Mouse (Mus musculus) C2C12 (cell line): ENCODE data around the gene Mgat4b. TPM values are rescaled to one million over a fixed set of nuclear protein-coding genes. Genes with fewer than 3 reads are reported as not detected.

ENCODE experiments used
- H3K27me3 ChIP-seq: one replicate; pipeline ENCODE4 v1.6.1; 2011; ENCODE audit not compliant: control insufficient read depth, insufficient read depth, insufficient read length
- H3K36me3 ChIP-seq: one replicate; pipeline ENCODE4 v1.6.1; 2011; ENCODE audit not compliant: control insufficient read depth, insufficient read depth
- H3K4me3 ChIP-seq: one replicate; pipeline ENCODE4 v1.5.1; 2011; ENCODE audit warnings: mild to moderate bottlenecking, control low read depth; ENCODE audit not compliant: poor library complexity, insufficient read depth, severe bottlenecking
- H3K79me2 ChIP-seq: one replicate; pipeline ENCODE4 v1.6.1; 2011; ENCODE audit not compliant: control insufficient read depth, insufficient read depth
- H3K79me3 ChIP-seq: one replicate; pipeline ENCODE4 v1.6.1; 2011; ENCODE audit warnings: low read depth, control low read depth
- H3ac ChIP-seq: one replicate; pipeline ENCODE3; 2011; ENCODE audit warnings: low read depth; ENCODE audit not compliant: control insufficient read depth, insufficient read length
- CEBPB ChIP-seq: IDR thresholded peaks from one replicate; pipeline ENCODE4 v1.6.1; 2011; ENCODE audit warnings: low read depth, mild to moderate bottlenecking, control low read depth, moderate library complexity
- CTCF ChIP-seq: IDR thresholded peaks from one replicate; pipeline ENCODE4 v1.5.1; 2011; ENCODE audit not compliant: control insufficient read depth, insufficient read depth, insufficient read length
- FOSL1 ChIP-seq: IDR thresholded peaks from one replicate; pipeline ENCODE4 v1.8.0; 2011; ENCODE audit warnings: mild to moderate bottlenecking, low read length; ENCODE audit not compliant: poor library complexity, insufficient read depth, severe bottlenecking
- MAX ChIP-seq: IDR thresholded peaks from one replicate; pipeline ENCODE4 v1.6.1; 2011; ENCODE audit warnings: mild to moderate bottlenecking, control low read depth
- MYOD1 ChIP-seq: IDR thresholded peaks from one replicate; pipeline ENCODE4 v1.6.1; 2011; ENCODE audit warnings: low read depth; ENCODE audit not compliant: control insufficient read depth, insufficient read length
- MYOG ChIP-seq: IDR thresholded peaks from one replicate; pipeline ENCODE4 v1.6.1; 2011; ENCODE audit not compliant: control insufficient read depth, insufficient read length; ENCODE audit errors: extremely low read depth
- USF1 ChIP-seq: IDR thresholded peaks from one replicate; pipeline ENCODE4 v1.6.1; 2011; ENCODE audit warnings: low read depth, mild to moderate bottlenecking, control low read depth, moderate library complexity
- polyA plus RNA-seq: library from polyadenylated mRNA; unstranded; fragments of >200 nt; fragmentation: generic; extraction: Trizol; gene quantifications from one replicate; pipeline ENCODE4 v1.2.1, GENCODE M21; 2012; ENCODE audit warnings: missing spikeins

The Mgat4b gene
- polyA plus RNA-seq, 1 experiment = 139 TPM

DNA sequence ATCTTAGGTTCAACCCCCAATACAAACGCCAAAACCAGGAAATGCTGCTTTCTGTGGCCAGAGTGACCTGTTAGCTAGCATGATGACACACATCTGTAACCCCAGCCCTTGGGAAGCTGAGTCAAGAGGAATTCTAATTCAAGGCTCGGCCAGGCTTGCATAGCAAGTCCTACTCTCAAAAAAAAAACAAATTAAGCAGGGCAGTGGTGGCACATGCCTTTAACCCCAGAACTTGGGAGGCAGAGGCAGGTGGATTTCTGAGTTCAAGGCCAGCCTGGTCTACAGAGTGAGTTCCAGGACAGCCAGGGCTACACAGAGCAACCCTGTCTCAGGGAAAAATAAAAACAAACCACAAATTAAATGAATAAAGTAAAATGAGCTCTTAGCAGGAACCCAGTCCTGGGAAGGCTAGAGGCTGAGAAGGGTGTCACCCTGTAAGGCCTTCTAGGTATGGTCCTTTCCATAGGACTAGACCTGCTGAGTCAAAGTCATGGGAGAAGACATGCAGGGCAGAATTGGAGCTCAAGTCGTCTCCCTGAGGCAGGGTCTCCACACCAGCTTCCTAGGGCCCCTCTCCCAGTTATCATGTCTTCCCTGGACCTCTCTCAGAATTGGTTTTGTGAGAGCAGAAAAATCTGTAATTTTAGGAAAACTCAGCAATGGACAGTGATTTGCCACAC lies 1.5 kb downstream of the Mgat4b start:
- Histone ChIP-seq H3K79me3 (peaks cover 31% of the 10 kb centered on the region), H3K27me3 (no peaks in the 10 kb centered on the region), H3K4me3 (no peak overlapping the region), H3ac (peak overlapping the region; percentile 22), H3K36me3 (peaks cover 21% of the 10 kb centered on the region), H3K79me2 (peaks cover 47% of the 10 kb centered on the region)
- TF ChIP-seq MYOG = no peak
- no peak for TF ChIP-seq CTCF
- TF ChIP-seq MAX = peak; percentile 46
- no peak for TF ChIP-seq MYOD1
- TF ChIP-seq FOSL1 = no peak
- no peak for TF ChIP-seq USF1
- peak; percentile 76 for TF ChIP-seq CEBPB

DNA sequence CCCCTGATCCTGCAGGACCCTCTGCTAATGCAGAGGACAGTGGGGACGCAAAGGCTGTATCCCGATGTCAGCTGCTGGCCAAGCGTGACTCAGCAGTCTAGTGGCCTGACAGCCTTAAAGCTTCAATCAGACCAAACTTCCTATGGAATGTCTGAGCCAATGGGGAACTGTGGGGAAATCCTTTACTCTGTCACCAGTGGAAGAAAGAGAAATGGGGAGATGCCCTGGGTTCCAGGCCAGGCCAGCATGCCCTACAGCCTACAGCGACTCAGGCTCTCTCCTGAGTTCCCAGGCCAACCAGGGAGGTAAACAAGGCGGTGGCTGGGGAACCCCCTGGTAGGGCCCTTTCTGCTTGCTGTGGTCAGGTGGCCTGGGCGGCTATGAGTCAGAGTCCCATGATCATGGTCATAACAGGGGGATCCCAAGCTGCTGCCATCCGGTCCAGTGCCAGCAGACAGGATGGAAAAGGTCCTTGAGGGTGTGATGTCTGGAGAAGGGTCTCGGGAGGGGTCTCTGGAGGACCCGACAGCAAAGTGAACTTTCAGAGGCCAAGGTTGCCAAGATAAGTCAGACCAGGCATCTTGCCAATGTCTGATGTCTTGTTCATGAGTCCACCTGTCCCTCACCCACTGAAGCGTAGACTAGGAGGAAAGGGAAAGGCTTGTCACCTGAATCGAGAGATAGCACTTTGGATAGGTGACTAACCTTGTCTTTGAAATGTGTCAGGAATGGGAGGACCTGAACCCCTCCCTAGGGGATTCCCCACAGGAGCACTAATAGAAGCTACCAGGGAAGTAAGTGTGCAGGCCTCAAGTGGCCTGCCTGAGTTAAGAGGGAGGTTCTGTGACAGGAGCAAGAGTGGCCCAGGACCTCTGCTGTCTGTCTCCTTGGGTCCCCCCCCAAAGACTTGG lies 2.4 kb downstream of the Mgat4b start:
- peaks cover 12% of the 10 kb centered on the region for H3K36me3 ChIP-seq
- TF ChIP-seq MAX (peak; percentile 71), CTCF (no peak), FOSL1 (peak; percentile 32), CEBPB (peak; percentile 10), MYOD1 (peak; percentile 54), USF1 (peak; percentile 90)
- H3K79me3 ChIP-seq = peaks cover 22% of the 10 kb centered on the region
- H3K4me3 ChIP-seq = no peak overlapping the region
- H3ac ChIP-seq = peak overlapping the region; percentile 22
- H3K79me2 ChIP-seq = peaks cover 38% of the 10 kb centered on the region
- no peaks in the 10 kb centered on the region for H3K27me3 ChIP-seq

DNA sequence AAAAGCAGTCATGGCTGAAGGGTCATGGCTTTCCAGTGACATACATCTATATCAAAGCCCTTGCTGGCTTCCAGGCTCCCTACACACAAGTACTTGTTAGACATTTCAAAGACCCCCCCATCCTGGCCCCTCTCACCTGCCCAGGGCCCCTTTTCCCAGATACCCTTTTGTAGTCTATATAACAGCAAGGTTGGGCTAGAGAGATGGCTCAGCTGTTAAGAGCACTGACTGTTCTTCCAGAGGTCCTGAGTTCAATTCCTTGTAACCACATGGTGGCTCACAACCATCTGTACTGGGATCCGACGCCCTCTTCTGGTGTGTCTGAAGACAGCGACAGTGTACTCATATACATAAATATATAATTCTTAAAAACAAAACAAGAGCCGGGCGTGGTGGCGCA lies 3.9 kb downstream of the Mgat4b start:
- Histone ChIP-seq H3K27me3 (no peaks in the 10 kb centered on the region), H3K4me3 (no peak overlapping the region), H3K79me3 (peaks cover 7% of the 10 kb centered on the region), H3K79me2 (peaks cover 23% of the 10 kb centered on the region), H3K36me3 (no peaks in the 10 kb centered on the region), H3ac (no peak overlapping the region)
- TF ChIP-seq MYOG = no peak
- TF ChIP-seq USF1 = no peak
- no peak for TF ChIP-seq MYOD1
- no peak for TF ChIP-seq MAX
- TF ChIP-seq CTCF = no peak
- TF ChIP-seq FOSL1 = no peak
- TF ChIP-seq CEBPB = no peak

DNA sequence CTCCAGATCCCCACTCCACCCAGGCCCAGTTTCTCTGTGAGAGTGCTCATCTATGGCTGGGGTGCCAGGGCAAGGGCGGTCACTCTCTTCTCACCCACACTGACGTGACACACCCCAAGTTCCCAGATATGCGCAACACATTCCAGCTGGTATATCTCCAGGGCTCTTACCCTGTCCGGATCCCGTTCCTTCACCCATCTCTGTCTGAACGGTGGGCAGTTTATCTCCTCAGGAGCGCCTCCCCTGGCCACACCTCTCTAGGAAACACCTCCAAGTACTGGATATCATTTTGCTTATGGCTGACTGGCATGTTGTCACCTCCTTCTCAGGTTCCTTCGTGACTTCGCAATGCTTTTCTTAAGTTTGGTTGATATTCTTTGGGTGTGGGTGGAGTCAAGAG lies 4.9 kb downstream of the Mgat4b start:
- TF ChIP-seq CEBPB = no peak
- no peak for TF ChIP-seq MYOG
- TF ChIP-seq MAX = no peak
- H3ac ChIP-seq = no peak overlapping the region
- no peak overlapping the region for H3K4me3 ChIP-seq
- no peaks in the 10 kb centered on the region for H3K79me3 ChIP-seq
- H3K79me2 ChIP-seq = peaks cover 13% of the 10 kb centered on the region
- H3K36me3 ChIP-seq = peaks cover 5% of the 10 kb centered on the region
- H3K27me3 ChIP-seq = no peaks in the 10 kb centered on the region

DNA sequence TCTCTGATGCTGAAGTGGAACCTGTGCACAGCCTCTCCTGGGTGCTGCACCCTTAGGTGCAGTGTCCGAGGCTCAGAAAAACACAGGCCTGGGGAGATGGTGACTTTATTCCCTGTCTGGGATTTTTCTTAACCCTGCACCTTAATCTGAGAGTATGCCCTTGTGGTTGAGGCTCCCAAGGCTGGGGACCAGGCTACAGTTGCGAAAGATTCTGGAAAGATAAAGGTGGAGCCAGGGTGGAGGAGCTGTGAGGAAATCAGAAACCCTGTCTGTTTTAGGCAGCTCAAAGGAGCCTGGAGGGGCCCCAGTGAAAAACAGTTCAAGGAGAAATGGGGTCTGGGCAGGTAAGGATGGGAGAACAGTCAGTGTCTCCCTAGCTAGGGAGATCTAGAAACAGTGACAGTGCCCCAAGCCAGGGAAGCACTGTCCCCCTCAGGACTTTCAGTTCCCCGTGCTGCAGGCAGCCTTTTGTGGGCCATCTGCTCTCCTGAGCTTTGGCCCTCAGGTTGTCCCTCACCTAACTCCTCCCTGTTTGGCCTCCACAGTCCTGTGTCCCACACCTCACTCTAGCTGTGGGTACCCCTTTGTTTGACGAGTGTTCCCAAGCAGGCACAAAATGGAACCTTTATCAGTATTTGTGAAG lies 6.2 kb downstream of the Mgat4b start:
- no peak overlapping the region for H3ac ChIP-seq
- H3K79me2 ChIP-seq = peaks cover 7% of the 10 kb centered on the region
- no peak overlapping the region for H3K4me3 ChIP-seq
- no peaks in the 10 kb centered on the region for H3K79me3 ChIP-seq
- TF ChIP-seq CEBPB (peak; percentile 55), MAX (no peak), CTCF (no peak)
- peaks cover 17% of the 10 kb centered on the region for H3K36me3 ChIP-seq
- no peaks in the 10 kb centered on the region for H3K27me3 ChIP-seq
